Mouse (Mus musculus): ENCODE results near the gene Dlgap5. TPM values are rescaled to one million over a fixed set of nuclear protein-coding genes. Genes with fewer than 3 reads are reported as not detected.

The Dlgap5 gene
- total and polyA plus RNA-seq, 3 experiments = 45.0 to 71.2 (median 62.4) TPM

DNA sequence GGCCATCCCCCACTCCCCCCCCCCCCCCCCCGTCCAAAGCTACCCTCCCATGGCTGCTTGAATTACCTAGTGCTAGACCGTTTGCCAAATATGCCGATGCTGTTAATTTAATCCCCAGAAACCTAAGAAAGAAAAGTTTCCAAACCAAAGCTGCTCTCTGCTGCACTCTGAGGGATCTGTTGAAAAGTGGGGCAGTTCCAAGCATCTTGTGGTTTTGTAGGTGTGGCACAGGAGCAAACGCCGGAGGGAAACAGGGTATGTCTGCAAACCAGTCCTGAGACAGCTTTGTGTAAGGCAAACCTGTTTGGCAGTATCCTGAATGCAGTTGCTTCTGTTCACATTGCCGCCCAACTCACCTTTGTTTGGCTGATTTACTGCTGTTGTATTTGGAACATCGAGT lies 39.9 kb downstream of the Dlgap5 start:
- Histone ChIP-seq H3K9me3 (replicated peaks; ENCODE audit: insufficient read depth, low read length) (no peaks in the 10 kb centered on the region), H3K27ac (ENCODE audit: control insufficient read depth, low read depth, low read length) (no peak overlapping the region), H3K4me3 (ENCODE audit: control insufficient read depth in 1 of 2, insufficient read depth in 1 of 2, low read depth in 2 of 2, low read length in 2 of 2) (no peak overlapping the region), H3K4me1 (ENCODE audit: control insufficient read depth in 1 of 2, insufficient read depth in 2 of 2, low read length in 2 of 2) (peaks cover 4 to 12% of the 10 kb centered on the region in 2 experiments; a peak in 3 of 4 replicates), H3K79me2 (ENCODE audit: control insufficient read depth, insufficient read depth, low read length, poor library complexity) (no peaks in the 10 kb centered on the region), H3K9ac (ENCODE audit: control insufficient read depth, low read depth, low read length, poor library complexity, severe bottlenecking) (no peak overlapping the region), H3K27me3 (ENCODE audit: control insufficient read depth in 1 of 2, insufficient read depth in 2 of 2, low read length in 2 of 2) (no peaks in the 10 kb centered on the region; a peak in 1 of 4 replicates), H3K36me3 (ENCODE audit: control insufficient read depth in 1 of 2, insufficient read depth in 2 of 2, low read length in 2 of 2) (peaks cover 0 to 9% of the 10 kb centered on the region in 2 experiments; a peak in 2 of 4 replicates)
- TF ChIP-seq GATA1 (IDR thresholded peaks at IDR 0.05; ENCODE audit: low read depth, low read length) = no peak
- no peak for TF ChIP-seq TAL1 (IDR thresholded peaks at IDR 0.05; ENCODE audit: low read length)
- no peak for TF ChIP-seq SMC3 (IDR thresholded peaks at IDR 0.05; ENCODE audit: low read depth, low read length)
- DNase-seq (ENCODE audit: low read depth, low spot score) = no peak

- H3K79me2 ChIP-seq (ENCODE audit: control insufficient read depth, insufficient read depth, low read length, poor library complexity) = no peaks in the 10 kb centered on the region
- no peaks in the 10 kb centered on the region for H3K9me3 ChIP-seq (replicated peaks; ENCODE audit: insufficient read depth, low read length)
- H3K9ac ChIP-seq (ENCODE audit: control insufficient read depth, low read depth, low read length, poor library complexity, severe bottlenecking) = no peak overlapping the region
- H3K4me1 ChIP-seq (ENCODE audit: control insufficient read depth in 1 of 2, insufficient read depth in 2 of 2, low read length in 2 of 2) = peaks cover 5 to 14% of the 10 kb centered on the region in 2 experiments; a peak in 3 of 4 replicates
- DNase-seq (ENCODE audit: low read depth, low spot score) = no peak
- TF ChIP-seq CHD2 (IDR thresholded peaks at IDR 0.05; ENCODE audit: low read length) (no peak), ETS1 (IDR thresholded peaks at IDR 0.05; ENCODE audit: low read depth, low read length) (no peak), MAFK (IDR thresholded peaks at IDR 0.05; ENCODE audit: borderline replicate concordance, low read depth, low read length) (no peak), NRF1 (IDR thresholded peaks at IDR 0.05; ENCODE audit: insufficient read depth, low read depth, low read length, poor library complexity, severe bottlenecking) (no peak), SMC3 (IDR thresholded peaks at IDR 0.05; ENCODE audit: low read depth, low read length) (no peak), RAD21 (IDR thresholded peaks at IDR 0.05; ENCODE audit: low read depth, low read length) (no peak), GABPA (IDR thresholded peaks at IDR 0.05; ENCODE audit: low read depth, low read length) (no peak), UBTF (IDR thresholded peaks at IDR 0.05; ENCODE audit: borderline replicate concordance, insufficient read depth, low read depth, low read length) (no peak), TBP (IDR thresholded peaks at IDR 0.05; ENCODE audit: low read depth, low read length) (no peak), MAZ (IDR thresholded peaks at IDR 0.05; ENCODE audit: low read depth, low read length) (no peak), TAL1 (IDR thresholded peaks at IDR 0.05; ENCODE audit: low read length) (no peak), MYB (IDR thresholded peaks at IDR 0.05; ENCODE audit: low read depth, low read length) (no peak), POLR2AphosphoS2 (IDR thresholded peaks at IDR 0.05; ENCODE audit: low read length) (no peak), MEF2A (IDR thresholded peaks at IDR 0.05; ENCODE audit: extremely low read depth, insufficient replicate concordance, low read depth, low read length, poor library complexity, severe bottlenecking) (no peak), KAT2A (conservative IDR thresholded peaks at IDR 0.05; ENCODE audit: low read depth, low read length) (no peak), POLR2A (IDR thresholded peaks at IDR 0.05; ENCODE audit: control insufficient read depth in 1 of 2, insufficient read depth in 1 of 2, low read depth in 1 of 2, low read length in 2 of 2, poor library complexity in 1 of 2) (no peak)
- H3K27ac ChIP-seq (ENCODE audit: control insufficient read depth, low read depth, low read length) = no peak overlapping the region
- no peak overlapping the region for H3K4me3 ChIP-seq (ENCODE audit: control insufficient read depth in 1 of 2, insufficient read depth in 1 of 2, low read depth in 2 of 2, low read length in 2 of 2)
- H3K36me3 ChIP-seq (ENCODE audit: control insufficient read depth in 1 of 2, insufficient read depth in 2 of 2, low read length in 2 of 2) = peaks cover 0 to 14% of the 10 kb centered on the region in 2 experiments; a peak in 2 of 4 replicates
- H3K27me3 ChIP-seq (ENCODE audit: control insufficient read depth in 1 of 2, insufficient read depth in 2 of 2, low read length in 2 of 2) = no peaks in the 10 kb centered on the region; a peak in 1 of 4 replicates
Observed at GRCm38 (mm10) chr14:47376526-47376925, 41.7 kb downstream of the Dlgap5 start.
